Mouse (Mus musculus) liver, embryonic 16.5 days (tissue): ENCODE measurements around the gene Polr2a. TPM values are rescaled to one million over a fixed set of nuclear protein-coding genes. Genes with fewer than 3 reads are reported as not detected.

Source experiments
- ATAC-seq: fragments of 200-750 bp; cut with Nextera tagmentation; 2 replicates; pipeline ENCODE4 v1.8.0; 2017; ENCODE audit warnings: low read depth, mild to moderate bottlenecking, moderate number of reproducible peaks, moderate library complexity
- H3K27ac ChIP-seq: fragments of 300-500 bp; sonication (generic); 2 replicates; pipeline ENCODE4 v1.5.1; 2014; ENCODE audit warnings: mild to moderate bottlenecking, low read length
- H3K27me3 ChIP-seq: fragments of 300-500 bp; sonication (generic); 2 replicates; pipeline ENCODE4 v1.6.1; 2014; ENCODE audit warnings: low read depth, low read length, mixed read lengths; ENCODE audit not compliant: control insufficient read depth, insufficient read depth
- H3K36me3 ChIP-seq: fragments of 300-500 bp; sonication (generic); 2 replicates; pipeline ENCODE4 v1.6.1; 2014; ENCODE audit warnings: mild to moderate bottlenecking; ENCODE audit not compliant: control insufficient read depth, insufficient read depth
- H3K4me1 ChIP-seq: fragments of 300-500 bp; sonication (generic); 2 replicates; pipeline ENCODE4 v1.6.1; 2014; ENCODE audit warnings: low read depth, low read length, mixed read lengths; ENCODE audit not compliant: control insufficient read depth
- H3K4me2 ChIP-seq: fragments of 300-500 bp; sonication (generic); 2 replicates; pipeline ENCODE4 v1.6.1; 2014; ENCODE audit warnings: low read depth, low read length, mixed read lengths
- H3K4me3 ChIP-seq: fragments of 300-500 bp; sonication (generic); 2 replicates; pipeline ENCODE4 v1.5.1; 2014; ENCODE audit warnings: low read depth, mild to moderate bottlenecking, low read length
- H3K9ac ChIP-seq: fragments of 300-500 bp; sonication (generic); 2 replicates; pipeline ENCODE4 v1.6.1; 2014; ENCODE audit warnings: low read depth, low read length
- H3K9me3 ChIP-seq: fragments of 300-500 bp; sonication (generic); replicated peaks from 2 replicates; pipeline ENCODE4 v1.6.1; 2016; ENCODE audit warnings: low read length; ENCODE audit not compliant: control insufficient read depth
- WGBS: fragments of 180-500 bp; shearing (Covaris S2); extraction: QIAGEN DNeasy Blood & Tissue Kit; methylation state at CpG from one replicate; pipeline ENCODE4 v1.1.7; 2014; ENCODE audit not compliant: insufficient replicate concordance; 5-methylcytosine and 5-hydroxymethylcytosine counted together
- polyA plus RNA-seq: library from polyadenylated mRNA; unstranded; fragments of >200 nt; fragmentation: Nextera tagmentation; extraction: Ambion mirVana; gene quantifications from 2 replicates; pipeline ENCODE4 v1.2.1, GENCODE M21; 2015

Polr2a gene
- 11.1 and 11.9 TPM in 2 replicates for polyA plus RNA-seq

DNA sequence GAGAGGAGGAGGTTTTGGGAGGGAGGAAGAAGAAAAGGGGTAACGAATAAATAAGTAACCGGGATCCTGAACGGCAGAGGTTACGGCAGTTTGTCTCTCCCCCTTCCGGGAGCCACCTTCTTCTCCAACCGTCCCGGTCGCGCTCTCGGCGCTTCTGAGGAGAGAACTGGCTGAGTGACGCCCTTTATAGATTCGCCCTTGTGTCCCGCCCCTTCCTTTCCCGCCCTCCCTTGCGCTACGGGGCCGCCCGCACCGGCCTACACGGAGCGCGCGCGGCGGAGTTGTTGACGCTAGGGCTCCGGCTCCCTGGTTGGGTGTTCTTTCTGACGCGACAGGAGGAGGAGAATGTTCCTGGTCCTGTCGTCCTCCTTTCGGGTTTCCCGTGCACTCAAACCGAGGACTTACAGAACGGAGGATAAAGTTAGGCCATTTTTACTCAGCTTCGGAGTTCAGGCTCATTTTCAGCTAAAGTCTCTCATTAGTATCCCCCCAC is at the start of gene Polr2a:
Polr2a (minus strand) TSS at position 160 of the 493 bp plus-strand sequence.
- WGBS = under 1% methylated on average over 36 of the region's 36 CpGs
- peak; percentile 90 for ATAC-seq
- H3K9me3 ChIP-seq = no peaks in the 10 kb centered on the region
- peak within 1 kb of the TSS; percentile 97 for H3K27ac ChIP-seq
- no peaks in the 10 kb centered on the region; the same call in 1 of the 2 replicates for H3K36me3 ChIP-seq
- H3K4me3 ChIP-seq = peak within 1 kb of the TSS; percentile 71
- peak within 1 kb of the TSS; percentile 93 for H3K4me2 ChIP-seq
- peaks cover 42% of the 10 kb centered on the region for H3K4me1 ChIP-seq
- H3K27me3 ChIP-seq = no peaks in the 10 kb centered on the region
- H3K9ac ChIP-seq = peak within 1 kb of the TSS; percentile 91

DNA sequence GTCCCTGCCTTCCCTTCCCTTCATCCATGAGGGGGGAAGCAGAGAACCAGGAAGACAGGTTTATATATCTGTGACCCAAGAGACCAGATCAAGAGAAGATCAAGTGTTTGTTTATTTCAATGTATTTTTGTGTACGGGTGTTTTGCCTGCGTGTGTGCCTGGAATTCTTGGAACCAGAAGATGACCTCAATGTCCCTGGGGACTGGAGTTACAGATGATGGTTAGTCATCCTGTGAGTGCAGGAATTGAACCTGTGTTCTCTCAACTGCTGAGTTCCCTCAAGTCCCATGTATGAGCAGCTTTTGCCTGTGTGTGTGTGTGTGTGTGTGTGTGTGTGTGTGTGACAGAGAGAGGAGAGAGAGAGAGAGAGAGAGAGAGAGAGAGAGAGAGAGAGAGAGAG is 49.2 kb upstream of the Polr2a start:
- H3K27me3 ChIP-seq = peaks cover 41% of the 10 kb centered on the region
- H3K36me3 ChIP-seq = no peaks in the 10 kb centered on the region
- ATAC-seq = no peak
- no peak overlapping the region for H3K9ac ChIP-seq
- H3K4me3 ChIP-seq = no peak overlapping the region
- H3K4me2 ChIP-seq = no peak overlapping the region
- no peaks in the 10 kb centered on the region for H3K9me3 ChIP-seq
- H3K4me1 ChIP-seq = peaks cover 24% of the 10 kb centered on the region
- H3K27ac ChIP-seq = no peak overlapping the region
- 73% methylated on average over 2 of the region's 2 CpGs for WGBS

DNA sequence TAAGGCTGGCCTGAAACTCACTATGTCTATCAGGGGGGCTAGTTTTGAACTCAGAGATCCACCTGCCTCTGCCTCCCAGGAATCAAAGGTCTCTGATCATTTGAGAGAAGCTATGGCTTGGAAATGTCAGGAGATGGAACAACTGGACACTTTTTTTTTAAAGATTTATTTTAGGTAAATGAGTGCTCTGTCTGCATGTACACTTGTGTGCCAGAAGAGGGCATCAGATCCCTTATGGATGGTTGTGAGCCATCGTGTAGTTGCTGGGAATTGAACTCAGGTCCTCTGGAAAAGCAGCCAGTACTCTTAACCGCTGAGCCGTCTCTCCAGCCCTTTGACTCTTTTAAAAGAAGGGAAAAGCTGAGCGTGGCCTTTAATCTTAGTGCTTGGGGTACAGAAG is 47.9 kb upstream of the Polr2a start:
- Histone ChIP-seq H3K4me1 (peaks cover 29% of the 10 kb centered on the region), H3K4me2 (no peak overlapping the region), H3K36me3 (no peaks in the 10 kb centered on the region), H3K27me3 (peaks cover 54% of the 10 kb centered on the region), H3K9ac (no peak overlapping the region), H3K9me3 (no peaks in the 10 kb centered on the region), H3K27ac (no peak overlapping the region), H3K4me3 (no peak overlapping the region)
- WGBS = 67% methylated on average over 4 of the region's 4 CpGs
- no peak for ATAC-seq

DNA sequence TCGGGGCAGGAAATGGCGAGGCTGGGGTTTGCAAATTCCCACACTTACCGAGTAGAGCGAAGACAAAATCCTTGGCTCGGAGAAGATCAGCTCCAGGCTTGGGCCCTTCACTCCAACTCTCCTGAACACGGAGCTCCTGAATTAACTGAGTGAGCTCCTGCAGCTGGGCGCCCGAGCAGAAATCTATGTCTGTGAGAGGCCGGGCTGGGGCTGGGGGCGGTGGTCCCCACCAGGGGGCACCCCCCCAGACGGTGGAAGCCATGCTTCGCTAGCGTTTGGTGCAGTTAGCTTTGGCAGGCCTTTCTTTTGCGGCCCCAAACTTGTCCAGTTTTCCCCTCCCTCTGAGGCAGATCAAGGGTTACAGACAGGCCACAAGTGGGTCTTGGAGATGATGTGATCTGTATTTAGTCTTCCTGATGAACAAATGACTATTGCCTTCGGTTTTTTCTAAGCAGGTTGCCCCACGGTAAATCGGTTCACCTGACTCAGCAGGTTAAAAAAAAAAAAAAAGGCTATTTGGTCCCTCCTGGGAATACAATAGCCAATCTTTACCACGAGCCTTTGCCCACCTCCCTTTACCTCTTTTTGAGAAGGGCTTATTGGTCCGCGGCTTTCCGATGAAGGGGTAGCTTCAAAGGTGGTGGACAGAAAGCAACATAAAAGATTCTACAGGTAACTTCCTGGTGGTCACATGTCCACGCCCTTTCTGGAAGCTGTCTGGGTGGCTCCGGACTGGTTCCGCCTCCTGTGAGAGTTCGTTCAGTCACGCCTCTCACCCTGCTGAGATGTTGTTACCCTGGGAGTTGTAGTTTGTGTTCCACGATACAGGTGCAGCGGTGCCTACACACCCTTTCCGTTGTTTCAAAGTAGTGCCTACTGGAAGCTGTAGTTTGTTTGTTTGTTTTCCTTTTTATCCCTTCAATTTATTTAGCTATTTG is 46.8 kb upstream of the Polr2a start, which contains the start of gene Tmem102:
Tmem102 (minus strand) TSS at position 653 of the 938 bp plus-strand sequence.
- H3K36me3 ChIP-seq = no peaks in the 10 kb centered on the region
- H3K4me3 ChIP-seq = peak within 1 kb of the TSS; percentile 11; the same call in 1 of the 2 replicates
- no peak for ATAC-seq
- H3K4me1 ChIP-seq = peaks cover 37% of the 10 kb centered on the region
- peak within 1 kb of the TSS; percentile 78; the same call in 1 of the 2 replicates for H3K4me2 ChIP-seq
- WGBS = 22% methylated on average over 29 of the region's 29 CpGs
- no peaks in the 10 kb centered on the region for H3K9me3 ChIP-seq
- H3K27ac ChIP-seq = no peak within 1 kb of the TSS
- H3K27me3 ChIP-seq = peaks cover 65% of the 10 kb centered on the region
- H3K9ac ChIP-seq = no peak within 1 kb of the TSS

DNA sequence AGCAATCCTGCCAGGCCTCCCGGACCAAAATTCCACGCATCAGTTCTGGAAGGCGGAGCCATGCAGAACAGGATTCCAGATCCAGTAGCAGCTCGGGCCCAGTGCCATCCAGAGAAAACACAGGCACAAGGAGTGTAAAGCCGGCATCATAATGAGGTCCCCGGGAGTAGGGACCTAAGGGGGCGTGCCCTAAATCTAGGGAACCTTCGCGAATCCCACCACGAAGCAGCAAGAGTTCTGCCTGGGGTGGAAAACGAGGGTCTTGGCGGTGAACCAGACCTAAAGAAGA is 46.2 kb upstream of the Polr2a start:
- H3K4me1 ChIP-seq = peaks cover 37% of the 10 kb centered on the region
- 23% methylated on average over 12 of the region's 12 CpGs for WGBS

DNA sequence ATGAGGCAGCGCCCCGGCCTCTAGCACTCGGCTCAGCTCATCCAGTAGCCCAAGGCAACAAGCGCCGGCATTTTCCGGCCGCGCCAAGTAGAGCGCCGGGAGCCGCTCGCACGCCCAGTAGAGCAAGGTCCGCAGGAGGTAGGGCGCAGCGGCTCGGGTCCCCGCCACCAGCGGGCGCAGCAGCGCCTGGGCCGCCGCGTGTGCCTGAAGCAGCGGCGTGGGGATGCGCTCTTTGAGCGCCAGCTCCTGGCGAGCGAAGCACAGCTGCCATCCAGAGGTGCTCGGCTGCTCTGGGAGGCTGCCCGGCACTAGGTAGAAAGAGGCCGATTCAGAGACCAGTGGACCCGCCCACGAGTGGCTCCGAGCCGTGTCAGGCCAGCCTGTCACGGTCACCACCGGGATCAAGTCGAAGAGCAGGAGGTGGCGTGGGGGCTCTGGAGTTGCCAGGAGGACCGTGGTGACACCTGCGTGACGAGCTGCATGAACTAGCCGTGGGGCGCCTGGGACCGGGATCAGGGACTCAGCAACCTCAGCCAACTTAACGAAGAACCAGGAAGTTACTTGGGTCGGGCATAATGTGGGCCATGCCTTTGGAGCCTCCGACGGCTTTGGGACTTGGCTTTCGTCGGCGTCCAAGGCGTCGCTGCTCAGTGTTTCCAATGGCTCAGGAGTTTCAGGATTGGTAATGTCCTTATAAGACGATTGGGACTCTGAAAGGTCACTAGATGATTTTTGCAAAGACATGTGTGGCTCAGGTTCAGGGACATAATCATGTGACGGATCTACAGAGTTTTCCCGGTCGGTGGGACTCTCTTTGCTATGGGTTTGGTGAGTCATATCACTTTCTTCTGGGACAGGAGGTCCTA is 45.6 kb upstream of the Polr2a start:
- WGBS = 3% methylated on average over 60 of the region's 60 CpGs
- Histone ChIP-seq H3K9ac (peak overlapping the region; percentile 41), H3K9me3 (no peaks in the 10 kb centered on the region), H3K4me2 (peak overlapping the region; percentile 78), H3K27me3 (peaks cover 77% of the 10 kb centered on the region), H3K4me3 (peak overlapping the region; percentile 57), H3K27ac (peak overlapping the region; percentile 29; the same call in 1 of the 2 replicates), H3K4me1 (peaks cover 37% of the 10 kb centered on the region), H3K36me3 (no peaks in the 10 kb centered on the region)
- ATAC-seq = peak; percentile 72

More for the DNA sequence above, 46.2 kb upstream of the Polr2a start:
- Histone ChIP-seq H3K27me3 (peaks cover 71% of the 10 kb centered on the region), H3K36me3 (no peaks in the 10 kb centered on the region), H3K27ac (no peak overlapping the region), H3K4me3 (no peak overlapping the region), H3K9ac (no peak overlapping the region), H3K9me3 (no peaks in the 10 kb centered on the region), H3K4me2 (peak overlapping the region; percentile 78; the same call in 1 of the 2 replicates)
- no peak for ATAC-seq

DNA sequence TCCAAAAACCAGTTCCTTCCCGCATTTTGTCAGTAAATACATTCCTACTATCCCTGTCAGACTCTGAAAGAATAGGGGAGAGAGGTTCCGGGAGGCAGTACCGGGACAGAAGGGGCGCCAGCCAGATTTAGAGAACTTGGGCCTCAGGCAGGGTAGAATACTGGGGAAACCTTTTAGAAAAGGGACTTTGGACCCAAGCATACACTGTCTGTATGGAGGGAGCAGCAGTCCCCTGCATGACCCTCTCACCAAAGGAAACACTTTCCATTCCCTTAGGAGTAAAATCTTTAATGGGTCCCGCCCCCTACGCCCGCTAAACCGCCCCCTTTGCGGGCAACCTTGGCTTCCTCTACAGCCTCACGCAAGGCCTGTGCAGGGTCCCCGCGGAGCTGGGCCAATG is 44.9 kb upstream of the Polr2a start:
- WGBS = 2% methylated on average over 12 of the region's 12 CpGs
- Histone ChIP-seq H3K9ac (peak overlapping the region; percentile 41), H3K4me3 (peak overlapping the region; percentile 57), H3K4me2 (peak overlapping the region; percentile 78), H3K27ac (peak overlapping the region; percentile 29; the same call in 1 of the 2 replicates), H3K36me3 (no peaks in the 10 kb centered on the region), H3K9me3 (no peaks in the 10 kb centered on the region), H3K27me3 (peaks cover 83% of the 10 kb centered on the region), H3K4me1 (peaks cover 37% of the 10 kb centered on the region)
- peak; percentile 34 for ATAC-seq

DNA sequence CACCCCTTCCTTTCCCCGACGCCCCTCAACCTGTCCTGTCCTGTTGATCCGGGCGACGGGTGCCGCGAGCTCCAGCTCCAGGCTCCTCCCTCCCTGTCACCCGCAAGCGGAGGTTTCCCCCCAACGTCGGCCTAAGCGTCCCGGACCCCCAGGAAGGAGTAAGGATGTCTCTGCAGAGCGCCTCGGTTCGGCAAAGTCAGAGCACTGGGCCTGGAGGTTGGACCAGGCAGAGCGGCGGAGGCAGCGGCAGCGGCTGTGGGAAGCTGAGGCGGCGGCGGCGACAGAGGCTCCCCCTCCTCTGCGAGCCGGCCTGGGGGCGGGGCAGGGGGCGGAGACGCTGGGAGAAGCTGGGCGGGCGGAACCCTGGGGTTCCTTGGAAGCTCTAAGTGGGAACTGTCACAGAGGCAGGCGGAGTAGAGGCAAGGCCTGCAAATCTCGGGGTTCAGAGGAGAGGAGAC is 44.2 kb upstream of the Polr2a start:
- ATAC-seq = peak; percentile 43; the same call in 1 of the 2 replicates
- peak overlapping the region; percentile 36; the same call in 1 of the 2 replicates for H3K9ac ChIP-seq
- H3K4me1 ChIP-seq = peaks cover 37% of the 10 kb centered on the region
- H3K9me3 ChIP-seq = no peaks in the 10 kb centered on the region
- WGBS = under 1% methylated on average over 32 of the region's 33 CpGs
- peak overlapping the region; percentile 78 for H3K4me2 ChIP-seq
- H3K36me3 ChIP-seq = no peaks in the 10 kb centered on the region
- peak overlapping the region; percentile 57 for H3K4me3 ChIP-seq
- H3K27ac ChIP-seq = no peak overlapping the region
- peaks cover 89% of the 10 kb centered on the region for H3K27me3 ChIP-seq
